Mouse (Mus musculus) layer of hippocampus, postnatal 10 days (tissue): ENCODE results near the gene Gpr37l1. TPM values are rescaled to one million over a fixed set of nuclear protein-coding genes. Genes with fewer than 3 reads are reported as not detected.
A peak's percentile ranks its signal among the peaks of the same experiment; 100 is the strongest.

ENCODE experiments used
- DNase-seq, 2 experiments: peaks; one replicate each; pipeline ENCODE4 v3.0.0; 2021; ENCODE audit warnings: low spot score in 2 of 2
- total RNA-seq, 2 experiments: library from RNA; stranded (reverse); gene quantifications; 2 replicates each; pipeline ENCODE4 v1.2.3; 2021

Gene Gpr37l1
- total RNA-seq, 2 experiments from 2014 or later = 120 to 129 TPM

- DNase-seq = no peak
Observed at GRCm38 (mm10) chr1:135182975-135183374, 15.5 kb upstream of the Gpr37l1 start.

- no peak for DNase-seq
Observed at GRCm38 (mm10) chr1:135181880-135182623, 14.6 kb upstream of the Gpr37l1 start.

- no peak for DNase-seq
Observed at GRCm38 (mm10) chr1:135181275-135181674, 13.8 kb upstream of the Gpr37l1 start.

DNA sequence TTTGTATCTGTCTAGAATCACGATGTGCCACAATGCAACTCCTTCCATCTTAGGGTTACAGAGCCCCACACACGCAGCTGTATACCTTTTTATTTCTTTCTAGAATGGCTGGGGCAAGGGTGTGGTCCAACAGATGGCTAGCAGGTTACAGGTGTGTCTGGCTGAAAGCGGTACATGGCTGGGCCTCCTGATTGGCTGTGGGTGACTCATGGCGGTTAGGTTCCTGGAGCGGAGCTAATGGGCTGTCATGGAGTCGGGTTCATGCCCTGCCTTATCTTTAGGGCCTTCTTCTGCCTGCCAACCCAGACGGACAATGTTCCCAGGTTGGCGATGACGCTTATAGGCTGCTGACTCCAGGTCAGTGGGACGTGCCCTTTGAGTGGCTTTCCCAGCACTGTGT is 13.3 kb upstream of the Gpr37l1 start:
- DNase-seq = no peak

DNA sequence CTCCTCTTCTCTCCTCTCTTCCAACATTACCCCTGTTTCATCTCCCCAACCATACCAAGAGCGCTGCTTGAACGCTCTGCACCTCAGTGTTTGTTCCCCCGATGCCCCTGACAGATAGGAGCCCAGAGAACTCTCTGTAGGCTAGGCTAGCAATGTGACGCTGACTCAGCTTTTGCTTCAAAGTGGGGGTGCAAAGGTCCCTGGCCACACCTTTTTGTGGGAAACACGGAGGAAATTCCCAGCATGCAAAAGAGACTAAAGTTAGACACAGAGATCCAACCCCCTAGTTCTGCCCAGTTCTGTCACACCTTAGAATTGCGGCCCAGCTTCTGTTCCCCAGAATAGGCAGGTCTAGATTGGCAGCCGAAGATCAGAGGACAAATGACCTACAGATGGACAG is 11.4 kb upstream of the Gpr37l1 start:
- DNase-seq = no peak

DNA sequence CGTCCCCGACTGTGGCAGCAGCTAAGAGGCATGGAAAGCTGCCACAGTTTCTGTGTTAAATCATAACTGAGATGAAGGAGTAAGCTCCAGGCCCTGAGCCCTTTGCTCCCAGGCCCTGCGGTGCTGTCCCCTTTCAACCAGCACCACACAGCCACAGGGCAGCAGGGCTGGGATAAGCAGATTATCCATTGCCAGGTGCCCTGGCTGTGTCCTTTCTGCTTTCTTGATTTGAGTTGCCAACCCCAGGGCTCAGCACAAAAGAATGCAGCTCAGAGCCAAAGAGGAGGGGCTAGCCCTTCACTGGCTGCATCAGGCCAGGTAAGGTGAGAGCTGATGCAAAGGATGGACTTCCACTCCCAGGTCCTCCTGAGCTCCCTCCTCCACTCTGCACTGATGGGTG is 10.2 kb upstream of the Gpr37l1 start:
- DNase-seq = no peak

DNA sequence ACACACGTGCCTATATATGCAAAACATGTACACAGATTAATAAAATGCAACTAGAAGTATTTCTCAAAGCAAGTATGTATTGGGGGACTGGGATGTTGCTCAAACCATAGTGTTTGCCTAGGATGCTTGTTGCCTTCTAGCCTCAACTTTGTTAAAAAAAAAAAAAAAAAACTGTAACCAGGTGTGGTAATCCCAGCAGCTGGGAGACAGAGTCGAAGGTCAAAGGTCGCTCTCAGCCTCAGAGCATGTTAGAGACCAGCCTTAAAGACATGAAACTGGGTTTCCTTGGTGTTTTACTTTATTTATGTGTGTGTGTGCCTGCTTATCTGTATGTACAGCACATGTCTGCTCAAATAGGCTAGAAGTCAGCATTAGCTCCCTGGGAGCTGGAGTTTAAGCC is 7.7 kb upstream of the Gpr37l1 start:
- no peak for DNase-seq

DNA sequence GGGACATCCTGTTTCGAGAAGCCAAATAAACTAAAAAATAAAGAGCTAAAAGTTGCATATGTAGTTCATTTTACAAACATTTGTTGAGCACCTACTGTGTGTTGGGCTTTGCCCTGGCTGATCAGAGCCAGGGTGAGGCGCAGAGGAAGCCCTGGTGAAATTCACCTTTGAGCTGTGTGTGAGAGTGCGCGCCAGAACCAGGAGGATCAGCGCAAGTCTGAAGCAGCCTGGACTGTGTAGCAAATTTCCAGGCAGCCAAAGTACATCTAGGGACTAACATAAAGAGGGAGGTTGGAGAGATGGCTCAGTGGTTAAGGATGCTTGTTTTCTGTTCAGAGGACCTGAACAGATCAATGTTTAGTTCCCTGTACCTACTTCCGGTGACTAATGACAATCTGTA is 5.8 kb upstream of the Gpr37l1 start:
- DNase-seq = no peak

GRCm38 (mm10) chr1:135171984-135172383 is 4.5 kb upstream of the Gpr37l1 start:
- peak; percentile 71 to 78 for DNase-seq

DNA sequence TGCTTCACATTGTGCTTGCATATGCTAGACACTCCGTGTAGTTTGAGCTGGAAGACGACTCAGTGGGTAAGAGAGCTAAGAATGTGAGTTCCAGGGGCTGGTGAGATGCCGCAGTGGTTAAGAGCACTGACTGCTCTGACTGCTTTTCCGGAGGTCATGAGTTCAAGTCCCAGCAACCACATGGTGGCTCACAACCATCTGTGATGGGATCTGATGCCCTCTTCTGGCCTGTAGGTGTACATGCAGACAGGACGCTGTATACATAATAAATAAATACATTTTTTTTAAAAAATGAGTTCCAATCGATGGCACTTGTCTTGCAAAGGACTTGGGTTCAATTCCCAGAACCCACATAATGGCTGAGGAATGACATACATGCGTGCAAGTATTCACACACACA is 3.7 kb upstream of the Gpr37l1 start:
- DNase-seq = no peak

DNA sequence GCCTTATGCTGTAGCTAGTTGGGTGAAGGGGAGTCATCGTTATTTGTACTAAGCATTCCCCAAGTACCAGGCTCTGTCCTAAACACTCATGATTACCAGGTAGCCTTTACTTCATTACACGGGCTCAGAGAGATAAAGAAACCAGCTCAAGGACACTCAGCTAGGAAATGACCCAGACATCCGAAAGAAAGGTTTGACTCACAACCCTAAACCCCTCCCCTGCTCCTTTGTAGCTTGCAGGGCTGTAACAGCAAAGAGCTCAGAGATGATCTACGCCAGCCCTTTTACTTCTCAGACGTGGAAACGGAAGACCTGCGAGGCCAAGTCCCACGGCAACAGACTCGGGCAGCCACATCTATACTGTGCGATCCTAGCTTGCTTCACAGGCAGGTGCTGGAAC is 2.8 kb upstream of the Gpr37l1 start:
- no peak for DNase-seq

DNA sequence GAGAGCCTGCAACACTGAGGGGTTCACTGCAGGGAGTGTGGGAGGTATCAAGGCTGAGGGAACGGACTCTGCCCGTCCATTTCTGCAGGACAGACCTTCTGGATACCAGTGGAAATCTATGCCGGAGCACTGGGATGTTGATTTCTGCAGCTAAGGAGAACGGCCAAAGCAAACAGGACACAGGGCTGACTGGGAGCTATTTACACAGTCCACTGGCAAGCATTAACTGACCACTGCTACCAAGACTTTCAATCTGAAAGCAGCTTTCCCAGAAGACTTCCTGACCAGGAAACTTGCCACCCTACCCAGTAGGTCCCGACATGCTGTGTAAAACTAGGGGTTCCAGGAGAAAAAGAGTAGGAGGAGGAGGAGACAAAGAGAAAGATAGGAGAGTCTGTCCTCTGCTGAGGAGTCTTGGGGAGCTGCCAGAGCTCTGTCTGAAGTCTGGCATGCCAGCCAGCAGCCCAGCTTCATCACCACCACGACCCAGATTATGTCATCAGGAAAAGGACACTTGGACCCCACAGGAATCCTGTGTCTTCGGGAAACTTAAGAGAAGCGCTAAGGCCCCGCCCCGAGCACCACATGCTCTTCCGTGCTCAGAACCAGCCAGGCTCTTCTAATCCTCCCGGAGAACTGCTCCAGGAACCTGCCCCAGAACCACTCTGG is 2.2 kb upstream of the Gpr37l1 start:
- no peak for DNase-seq

- no peak for DNase-seq
Observed at GRCm38 (mm10) chr1:135168453-135169200, 1.1 kb upstream of the Gpr37l1 start.

- DNase-seq = peak; percentile 70 to 77
Observed at GRCm38 (mm10) chr1:135162720-135163119, 4.8 kb downstream of the Gpr37l1 start.

- DNase-seq = peak in 1 of 2 experiments; percentile 55
Observed at GRCm38 (mm10) chr1:135160411-135161050, 7.0 kb downstream of the Gpr37l1 start.

DNA sequence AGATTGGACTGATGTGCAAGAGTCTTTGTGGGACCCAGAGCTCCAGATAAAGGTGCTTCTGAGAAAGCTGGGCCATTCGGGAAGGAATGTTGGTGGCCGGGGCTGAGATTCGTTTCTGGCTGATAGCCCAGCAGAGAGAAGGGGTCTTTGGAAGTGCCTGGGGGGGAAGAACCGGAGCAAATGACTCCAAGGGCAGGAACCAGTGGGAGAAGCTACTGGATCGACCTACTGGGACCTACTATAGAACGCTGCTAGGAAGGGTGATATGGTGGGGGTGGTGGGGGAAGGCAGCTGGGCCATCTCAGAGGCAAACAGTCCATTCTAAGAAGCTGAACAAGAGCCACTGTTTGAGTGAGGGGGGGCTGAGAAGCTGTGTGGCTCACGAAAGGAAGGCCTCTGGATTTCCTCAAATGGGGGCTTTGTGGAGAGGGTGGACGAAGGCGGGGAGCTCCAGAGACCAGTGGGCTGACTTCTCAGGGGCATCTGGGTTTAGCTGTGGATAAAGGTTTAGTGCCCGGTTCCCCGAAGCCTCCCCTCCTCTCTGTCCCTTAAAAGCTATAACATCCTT is 7.8 kb downstream of the Gpr37l1 start:
- DNase-seq = peak in 1 of 2 experiments; percentile 38

DNA sequence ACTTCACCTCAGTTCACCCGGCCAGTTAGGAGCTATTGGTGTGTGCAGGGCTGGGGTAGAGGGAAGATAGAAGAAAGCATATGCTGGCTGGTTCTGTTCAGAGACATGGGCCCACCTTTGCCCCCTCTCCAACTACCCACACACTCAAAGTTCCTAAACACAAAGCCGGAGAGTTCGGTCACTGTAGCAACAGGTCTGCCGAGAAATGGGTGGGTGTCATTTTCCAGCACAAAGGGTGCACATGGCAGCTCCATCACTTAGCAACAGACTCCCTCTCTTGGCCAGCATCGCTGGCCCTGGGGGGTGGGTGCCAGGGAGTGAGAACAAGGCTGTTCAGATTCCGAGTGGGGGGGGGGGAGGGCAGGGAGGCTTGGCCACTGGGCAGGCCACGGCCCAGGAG is 8.4 kb downstream of the Gpr37l1 start:
- DNase-seq = peak; percentile 66 to 74

DNA sequence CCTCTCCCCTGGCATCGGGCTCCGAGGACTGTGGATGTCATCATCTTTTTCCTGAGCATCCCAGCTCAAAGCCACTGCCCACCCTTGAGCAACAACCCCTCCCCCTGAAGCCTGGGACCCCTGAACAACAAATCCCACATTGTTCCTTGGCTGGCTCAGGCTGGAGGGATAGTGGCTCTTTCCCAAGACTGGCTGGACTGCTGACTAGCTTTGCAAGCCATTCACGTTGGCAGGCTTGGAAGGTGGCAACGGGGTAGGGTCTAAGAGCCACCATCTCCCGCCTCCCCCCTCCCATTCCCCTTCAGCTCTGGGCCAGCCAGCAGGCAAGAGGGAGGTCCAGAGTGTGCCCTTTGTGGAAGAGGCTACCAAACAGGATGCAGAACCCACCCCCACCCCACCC is 8.8 kb downstream of the Gpr37l1 start:
- peak; percentile 70 to 76 for DNase-seq

- DNase-seq = no peak
Observed at GRCm38 (mm10) chr1:135156300-135156699, 11.2 kb downstream of the Gpr37l1 start.

DNA sequence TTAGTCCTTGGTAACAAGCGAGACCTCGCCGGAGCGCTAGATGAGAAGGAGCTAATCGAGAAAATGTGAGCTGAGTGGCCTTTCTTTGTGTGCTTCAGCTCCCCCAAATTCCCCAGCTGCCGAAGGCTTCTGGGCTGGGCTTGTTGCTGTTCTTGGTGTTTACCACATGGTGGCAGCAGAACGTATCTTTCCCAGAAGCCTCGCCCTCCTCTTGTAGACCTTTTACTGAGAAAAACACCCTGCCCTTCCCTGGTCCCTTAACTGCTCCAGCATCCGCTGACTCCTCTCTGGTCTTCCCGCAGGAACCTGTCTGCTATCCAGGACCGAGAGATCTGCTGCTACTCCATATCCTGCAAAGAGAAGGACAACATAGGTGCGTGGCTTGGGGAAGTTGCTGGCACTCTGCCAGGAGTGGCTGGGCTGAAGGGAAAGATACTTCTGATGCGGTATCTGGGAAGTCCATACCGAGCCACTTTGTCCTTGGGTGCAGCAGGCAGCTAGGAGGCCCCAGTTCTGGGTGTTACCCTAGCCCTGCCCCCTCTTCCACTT is 13.0 kb downstream of the Gpr37l1 start:
- DNase-seq = peak; percentile 83 to 84

GRCm38 (mm10) chr1:135154011-135154410 is 13.5 kb downstream of the Gpr37l1 start:
- peak in 1 of 2 experiments; percentile 42 for DNase-seq
